Mouse (Mus musculus) myocyte (in vitro differentiated cells): ENCODE measurements around the gene Pdcd11. TPM values are rescaled to one million over a fixed set of nuclear protein-coding genes. Genes with fewer than 3 reads are reported as not detected.

ENCODE experiments used
- H3K27me3 ChIP-seq: one replicate; pipeline ENCODE4 v1.6.1; 2011; ENCODE audit not compliant: control insufficient read depth, insufficient read depth, insufficient read length
- H3K36me3 ChIP-seq: one replicate; pipeline ENCODE4 v1.6.1; 2011; ENCODE audit not compliant: control insufficient read depth, insufficient read depth
- H3K4me2 ChIP-seq: one replicate; pipeline ENCODE4 v1.6.1; 2011; ENCODE audit warnings: low read depth, control low read depth
- H3K4me3 ChIP-seq: one replicate; pipeline ENCODE4 v1.5.1; 2011; ENCODE audit warnings: mild to moderate bottlenecking, control low read depth, moderate library complexity
- H3K79me2 ChIP-seq: one replicate; pipeline ENCODE4 v1.6.1; 2011; ENCODE audit not compliant: control insufficient read depth, insufficient read depth
- H3ac ChIP-seq: one replicate; pipeline ENCODE4 v1.6.1; 2011; ENCODE audit not compliant: control insufficient read depth, insufficient read length
- CEBPB ChIP-seq: IDR thresholded peaks from 2 replicates; pipeline ENCODE4 v1.6.1; 2011; ENCODE audit warnings: mild to moderate bottlenecking, moderate library complexity; ENCODE audit not compliant: poor library complexity, insufficient read depth, severe bottlenecking
- MAX ChIP-seq: IDR thresholded peaks from one replicate; pipeline ENCODE4 v1.6.1; 2011; ENCODE audit warnings: low read depth, mild to moderate bottlenecking, control low read depth
- MYOD1 ChIP-seq, 3 experiments: IDR thresholded peaks; one replicate each; pipeline ENCODE4 v1.6.1; 2011; ENCODE audit warnings: control low read depth in 2 of 3, low read depth in 2 of 3, mild to moderate bottlenecking in 2 of 3, moderate library complexity in 1 of 3; ENCODE audit not compliant: insufficient read length in 2 of 3, control insufficient read depth in 1 of 3
- MYOG ChIP-seq, 3 experiments: IDR thresholded peaks; one replicate each; pipeline ENCODE4 v1.6.1; 2011; ENCODE audit warnings: control low read depth in 2 of 3, low read depth in 2 of 3, mild to moderate bottlenecking in 2 of 3; ENCODE audit not compliant: insufficient read length in 2 of 3, control insufficient read depth in 1 of 3, insufficient read depth in 1 of 3
- POLR2A ChIP-seq: IDR thresholded peaks from one replicate; pipeline ENCODE4 v1.6.1; 2011; ENCODE audit warnings: low read depth, mild to moderate bottlenecking, control low read depth, moderate library complexity; ENCODE audit not compliant: insufficient read length
- POLR2AphosphoS2 ChIP-seq: IDR thresholded peaks from one replicate; pipeline ENCODE4 v1.6.1; 2011; ENCODE audit warnings: low read depth, control low read depth; ENCODE audit not compliant: insufficient read length
- REST ChIP-seq: IDR thresholded peaks from one replicate; pipeline ENCODE4 v1.6.1; 2011; ENCODE audit warnings: mild to moderate bottlenecking, control low read depth, moderate library complexity; ENCODE audit not compliant: insufficient read depth, insufficient read length
- SRF ChIP-seq: IDR thresholded peaks from one replicate; pipeline ENCODE4 v1.6.1; 2011; ENCODE audit warnings: low read depth; ENCODE audit not compliant: control insufficient read depth, insufficient read length
- TCF12 ChIP-seq: IDR thresholded peaks from one replicate; pipeline ENCODE4 v1.6.1; 2011; ENCODE audit warnings: mild to moderate bottlenecking, control low read depth; ENCODE audit not compliant: poor library complexity, insufficient read depth, severe bottlenecking
- TCF3 ChIP-seq: IDR thresholded peaks from one replicate; pipeline ENCODE4 v1.6.1; 2011; ENCODE audit warnings: low read depth, control low read depth; ENCODE audit not compliant: insufficient read length
- USF1 ChIP-seq: IDR thresholded peaks from one replicate; pipeline ENCODE4 v1.6.1; 2011; ENCODE audit warnings: low read depth, mild to moderate bottlenecking, control low read depth, moderate library complexity
- polyA plus RNA-seq: library from polyadenylated mRNA; unstranded; fragments of >200 nt; fragmentation: generic; extraction: Trizol; gene quantifications from one replicate; pipeline ENCODE4 v1.2.1, GENCODE M21; 2012; ENCODE audit warnings: missing spikeins

The Pdcd11 gene
- polyA plus RNA-seq, 1 experiment = 16.1 TPM

GRCm38 (mm10) chr19:47176916-47177505, 86.4 kb downstream of the Pdcd11 start:
- H3K36me3 ChIP-seq = no peaks in the 10 kb centered on the region
- H3K4me3 ChIP-seq = no peak overlapping the region
- no peak overlapping the region for H3ac ChIP-seq
- peak overlapping the region; percentile 81 for H3K4me2 ChIP-seq
- H3K79me2 ChIP-seq = peaks cover 3% of the 10 kb centered on the region
- TF ChIP-seq CEBPB = no peak
- no peaks in the 10 kb centered on the region for H3K27me3 ChIP-seq

GRCm38 (mm10) chr19:47178001-47178400, 87.4 kb downstream of the Pdcd11 start:
- TF ChIP-seq CEBPB = no peak
- TF ChIP-seq USF1 = peak; percentile 85
- no peak for TF ChIP-seq MAX
- no peak for TF ChIP-seq MYOD1 (IDR thresholded peaks at IDR 0.05; ENCODE audit: control insufficient read depth in 1 of 3, insufficient read length in 2 of 3, low read depth in 2 of 3)
- Histone ChIP-seq H3K4me2 (peak overlapping the region; percentile 81), H3K4me3 (peak overlapping the region; percentile 19), H3K36me3 (no peaks in the 10 kb centered on the region), H3K79me2 (peaks cover 3% of the 10 kb centered on the region), H3K27me3 (no peaks in the 10 kb centered on the region), H3ac (peak overlapping the region; percentile 10)

GRCm38 (mm10) chr19:47178431-47179271, 88.1 kb downstream of the Pdcd11 start, which contains the start of gene Neurl1a:
Gene Neurl1a (plus strand): TSS chr19:47178820.
- Histone ChIP-seq H3K4me3 (peak within 1 kb of the TSS; percentile 19), H3K4me2 (peak within 1 kb of the TSS; percentile 81), H3K79me2 (peaks cover 3% of the 10 kb centered on the region), H3K36me3 (no peaks in the 10 kb centered on the region), H3K27me3 (no peaks in the 10 kb centered on the region), H3ac (peak within 1 kb of the TSS; percentile 10)
- TF ChIP-seq MYOG (IDR thresholded peaks at IDR 0.05; ENCODE audit: control insufficient read depth in 1 of 3, insufficient read depth in 1 of 3, insufficient read length in 2 of 3, low read depth in 2 of 3) (peak in 1 of 3 experiments; percentile 1), POLR2A (peak; percentile 41), REST (no peak)

- no peak for TF ChIP-seq REST
- TF ChIP-seq USF1 = no peak
- TF ChIP-seq MYOG (IDR thresholded peaks at IDR 0.05; ENCODE audit: control insufficient read depth in 1 of 3, insufficient read depth in 1 of 3, insufficient read length in 2 of 3, low read depth in 2 of 3) = peak in 2 of 3 experiments; percentile 37 to 83
- no peak for TF ChIP-seq CEBPB
- no peak for TF ChIP-seq TCF12
- TF ChIP-seq MYOD1 (IDR thresholded peaks at IDR 0.05; ENCODE audit: control insufficient read depth in 1 of 3, insufficient read length in 2 of 3, low read depth in 2 of 3) = peak in 2 of 3 experiments; percentile 58 to 85
- no peak for TF ChIP-seq SRF
- TF ChIP-seq MAX = no peak
- Histone ChIP-seq H3ac (peak overlapping the region; percentile 10), H3K27me3 (no peaks in the 10 kb centered on the region), H3K4me2 (peak overlapping the region; percentile 74), H3K36me3 (no peaks in the 10 kb centered on the region), H3K79me2 (peaks cover 3% of the 10 kb centered on the region), H3K4me3 (peak overlapping the region; percentile 19)
Observed at GRCm38 (mm10) chr19:47179272-47179809, 88.8 kb downstream of the Pdcd11 start.

GRCm38 (mm10) chr19:47180011-47180410, 89.4 kb downstream of the Pdcd11 start:
- peak overlapping the region; percentile 10 for H3ac ChIP-seq
- TF ChIP-seq TCF3 (no peak), MYOD1 (IDR thresholded peaks at IDR 0.05; ENCODE audit: control insufficient read depth in 1 of 3, insufficient read length in 2 of 3, low read depth in 2 of 3) (no peak), MAX (no peak), POLR2AphosphoS2 (no peak), REST (no peak), TCF12 (no peak), CEBPB (no peak), USF1 (no peak), SRF (no peak)
- peak overlapping the region; percentile 19 for H3K4me3 ChIP-seq
- H3K79me2 ChIP-seq = peaks cover 3% of the 10 kb centered on the region
- no peaks in the 10 kb centered on the region for H3K36me3 ChIP-seq
- no peaks in the 10 kb centered on the region for H3K27me3 ChIP-seq
- H3K4me2 ChIP-seq = peak overlapping the region; percentile 74

Other genes starting within 250 kb of the Pdcd11 start
- not detected for gene Ina, start 76.1 kb upstream of the Pdcd11 start, polyA plus RNA-seq
- gene Nt5c2, start 75.6 kb upstream of the Pdcd11 start, polyA plus RNA-seq = 19.5 TPM
- 5.6 TPM for gene Pcgf6, start 39.9 kb upstream of the Pdcd11 start, polyA plus RNA-seq
- gene Taf5, start 23.0 kb upstream of the Pdcd11 start, polyA plus RNA-seq = 2.5 TPM
- gene Usmg5, start 121 bp upstream of the Pdcd11 start, polyA plus RNA-seq = 1,012 TPM
- gene Calhm2, start 47.5 kb downstream of the Pdcd11 start, polyA plus RNA-seq = 1.4 TPM
- not detected for gene Calhm1, start 53.5 kb downstream of the Pdcd11 start, polyA plus RNA-seq
- gene Calhm3, start 67.0 kb downstream of the Pdcd11 start, polyA plus RNA-seq = not detected
- 120 TPM for gene Neurl1a, start 88.1 kb downstream of the Pdcd11 start, polyA plus RNA-seq